Mouse (Mus musculus) limb, embryonic 11.5 days (tissue): Measurements from ENCODE around the gene Zfp239. TPM values are rescaled to one million over a fixed set of nuclear protein-coding genes. Genes with fewer than 3 reads are reported as not detected.

ENCODE experiments used
- ATAC-seq: fragments of 200-750 bp; cut with Nextera tagmentation; 2 replicates; pipeline ENCODE4 v1.8.0; 2017; ENCODE audit warnings: low read depth; ENCODE audit not compliant: insufficient number of reproducible peaks, low FRiP score, low TSS enrichment
- DNase-seq: peaks from one replicate; pipeline ENCODE4 v3.0.0-alpha.2; 2015; ENCODE audit warnings: low spot score
- H3K27ac ChIP-seq: fragments of 300-500 bp; sonication (generic); replicated peaks from 2 replicates; pipeline ENCODE4 v1.5.1; 2014; ENCODE audit warnings: low read depth, mild to moderate bottlenecking, low read length
- H3K27me3 ChIP-seq: fragments of 300-500 bp; sonication (generic); 2 replicates; pipeline ENCODE4 v1.6.1; 2014; ENCODE audit warnings: mild to moderate bottlenecking, low read length, mixed read lengths; ENCODE audit not compliant: control insufficient read depth, insufficient read depth
- H3K36me3 ChIP-seq: fragments of 300-500 bp; sonication (generic); 2 replicates; pipeline ENCODE4 v1.6.1; 2014; ENCODE audit warnings: mild to moderate bottlenecking, low read length, moderate library complexity, mixed read lengths; ENCODE audit not compliant: control insufficient read depth, insufficient read depth
- H3K4me1 ChIP-seq: fragments of 300-500 bp; sonication (generic); 2 replicates; pipeline ENCODE4 v1.6.1; 2014; ENCODE audit warnings: low read length, mixed read lengths; ENCODE audit not compliant: control insufficient read depth, insufficient read depth
- H3K4me2 ChIP-seq: fragments of 300-500 bp; sonication (generic); 2 replicates; pipeline ENCODE4 v1.6.1; 2014; ENCODE audit warnings: low read depth, mild to moderate bottlenecking, moderate library complexity; ENCODE audit not compliant: severe bottlenecking
- H3K4me3 ChIP-seq: fragments of 300-500 bp; sonication (generic); 2 replicates; pipeline ENCODE4 v1.5.1; 2014; ENCODE audit warnings: low read depth, low read length
- H3K9ac ChIP-seq: fragments of 300-500 bp; sonication (generic); 2 replicates; pipeline ENCODE4 v1.6.1; 2014; ENCODE audit warnings: mild to moderate bottlenecking, low read length
- H3K9me3 ChIP-seq: fragments of 300-500 bp; sonication (generic); 2 replicates; pipeline ENCODE4 v1.6.1; 2016; ENCODE audit warnings: low read length; ENCODE audit not compliant: control insufficient read depth
- WGBS: fragments of 180-500 bp; shearing (Covaris S2); extraction: QIAGEN DNeasy Blood & Tissue Kit; methylation state at CpG from one replicate; pipeline ENCODE4 v1.1.7; 2014; 5-methylcytosine and 5-hydroxymethylcytosine counted together
- polyA plus RNA-seq: library from polyadenylated mRNA; unstranded; fragments of >200 nt; fragmentation: Nextera tagmentation; extraction: Ambion mirVana; gene quantifications from 2 replicates; pipeline ENCODE4 v1.2.1, GENCODE M21; 2014

The Zfp239 gene
- polyA plus RNA-seq, 1 experiment from 2014 or later: 16.2 TPM

- no peaks in the 10 kb centered on the region for H3K4me1 ChIP-seq
- H3K4me3 ChIP-seq: no peak overlapping the region
- no peaks in the 10 kb centered on the region for H3K36me3 ChIP-seq
- H3K27ac ChIP-seq: no peak overlapping the region
- H3K4me2 ChIP-seq: no peak overlapping the region
- H3K27me3 ChIP-seq: no peaks in the 10 kb centered on the region
- ATAC-seq (no peak), DNase-seq (no peak)
- 70% methylated on average over 5 of the region's 5 CpGs for WGBS
- no peaks in the 10 kb centered on the region for H3K9me3 ChIP-seq
- no peak overlapping the region for H3K9ac ChIP-seq
Observed at GRCm38 (mm10) chr6:117897800-117898199, 35.9 kb downstream of the Zfp239 start.

DNA sequence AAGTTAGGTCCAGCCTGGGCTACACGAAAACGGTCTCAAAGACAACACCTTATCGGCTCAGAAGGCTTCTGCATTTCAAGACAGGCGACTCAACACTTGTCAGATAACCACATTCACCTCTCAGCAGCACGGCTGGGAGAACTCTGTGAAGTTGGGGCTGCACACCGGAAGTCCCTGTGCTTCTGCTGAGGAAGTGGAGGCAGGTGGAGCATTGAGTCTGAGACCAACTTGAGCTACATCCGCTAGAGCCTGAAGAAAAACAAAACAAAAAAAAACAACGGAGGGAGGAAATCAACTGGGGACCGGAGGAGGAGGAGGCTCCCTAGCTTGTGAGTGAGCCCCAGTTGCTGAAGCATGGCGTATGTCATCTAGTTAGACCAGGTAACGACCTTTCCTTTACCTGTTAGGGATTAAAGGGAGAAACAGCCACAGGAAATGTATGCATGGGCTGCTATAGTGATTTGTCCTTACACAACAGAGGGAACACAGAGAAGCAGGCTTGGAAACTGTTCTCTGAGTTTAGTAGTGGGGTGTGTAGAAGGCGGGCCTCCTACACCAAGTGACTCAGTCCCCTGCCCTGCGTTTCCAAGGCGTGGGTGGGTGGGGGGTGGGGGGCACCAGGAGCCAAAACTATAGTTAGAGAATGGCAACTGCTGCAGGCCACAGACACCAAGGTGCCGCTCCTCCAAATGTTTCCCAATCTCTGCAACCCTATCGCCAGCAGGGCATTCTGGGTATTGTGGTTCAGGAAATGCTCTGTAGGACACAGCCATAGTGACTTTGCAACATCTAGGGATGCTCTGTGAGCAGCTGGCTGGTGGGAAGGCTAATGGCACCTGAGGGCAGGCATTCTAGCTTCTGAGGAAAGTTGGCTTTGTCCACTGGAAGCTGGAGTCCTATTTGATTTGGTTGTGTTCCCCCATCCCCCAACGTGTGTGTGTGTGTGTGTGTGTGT is 38.5 kb downstream of the Zfp239 start, which contains the start of gene Hnrnpf:
Hnrnpf (plus strand) TSS at position 199 of the 955 bp plus-strand sequence.
- ATAC-seq (no peak), DNase-seq (no peak)
- WGBS: 81% methylated on average over 17 of the region's 17 CpGs
- Histone ChIP-seq H3K4me3 (no peak within 1 kb of the TSS), H3K27me3 (no peaks in the 10 kb centered on the region), H3K27ac (no peak within 1 kb of the TSS), H3K9me3 (no peaks in the 10 kb centered on the region), H3K4me2 (no peak within 1 kb of the TSS), H3K9ac (no peak within 1 kb of the TSS), H3K36me3 (no peaks in the 10 kb centered on the region), H3K4me1 (0 out of 2 replicates have a peak, but pooled peaks cover under 1% of the 10 kb centered on the region)

- Histone ChIP-seq H3K27ac (no peak overlapping the region), H3K9ac (no peak overlapping the region), H3K4me2 (no peak overlapping the region), H3K36me3 (no peaks in the 10 kb centered on the region), H3K27me3 (no peaks in the 10 kb centered on the region), H3K4me1 (0 out of 2 replicates have a peak, but pooled peaks cover 2% of the 10 kb centered on the region), H3K9me3 (no peaks in the 10 kb centered on the region), H3K4me3 (no peak overlapping the region)
- ATAC-seq (no peak), DNase-seq (no peak)
- 73% methylated on average over 9 of the region's 9 CpGs for WGBS
Observed at GRCm38 (mm10) chr6:117901510-117902402, 39.9 kb downstream of the Zfp239 start.

- H3K4me1 ChIP-seq: 0 out of 2 replicates have a peak, but pooled peaks cover 2% of the 10 kb centered on the region
- H3K4me3 ChIP-seq: no peak overlapping the region
- no peak overlapping the region for H3K9ac ChIP-seq
- DNase-seq: no peak
- no peaks in the 10 kb centered on the region for H3K9me3 ChIP-seq
- H3K27me3 ChIP-seq: no peaks in the 10 kb centered on the region
- no peak overlapping the region for H3K27ac ChIP-seq
- no peak for ATAC-seq
- no peaks in the 10 kb centered on the region for H3K36me3 ChIP-seq
- WGBS: 89% methylated on average over 4 of the region's 4 CpGs
- no peak overlapping the region for H3K4me2 ChIP-seq
Observed at GRCm38 (mm10) chr6:117902556-117902955, 40.7 kb downstream of the Zfp239 start.

- DNase-seq (no peak), ATAC-seq (no peak)
- no peaks in the 10 kb centered on the region for H3K9me3 ChIP-seq
- H3K4me3 ChIP-seq: no peak overlapping the region
- no peak overlapping the region for H3K27ac ChIP-seq
- no peaks in the 10 kb centered on the region for H3K27me3 ChIP-seq
- no peak overlapping the region for H3K9ac ChIP-seq
- WGBS: 64% methylated on average over 3 of the region's 3 CpGs
- peaks cover 2% of the 10 kb centered on the region; the same call in 1 of the 2 replicates for H3K4me1 ChIP-seq
- H3K4me2 ChIP-seq: no peak overlapping the region
- H3K36me3 ChIP-seq: no peaks in the 10 kb centered on the region
Observed at GRCm38 (mm10) chr6:117903836-117904235, 41.9 kb downstream of the Zfp239 start.

- peak overlapping the region; percentile 100; the same call in 1 of the 2 replicates for H3K4me3 ChIP-seq
- peaks cover 5% of the 10 kb centered on the region for H3K4me1 ChIP-seq
- peak overlapping the region; percentile 49 for H3K9ac ChIP-seq
- no peaks in the 10 kb centered on the region for H3K9me3 ChIP-seq
- H3K27me3 ChIP-seq: no peaks in the 10 kb centered on the region
- H3K4me2 ChIP-seq: peak overlapping the region; percentile 46
- 22% methylated on average over 4 of the region's 4 CpGs for WGBS
- 0 out of 2 replicates have a peak overlapping the region, but pooled peaks have one; percentile 30 for H3K27ac ChIP-seq
- no peaks in the 10 kb centered on the region for H3K36me3 ChIP-seq
- peak; percentile 41 for DNase-seq
- no peak for ATAC-seq
Observed at GRCm38 (mm10) chr6:117905260-117905930, 43.5 kb downstream of the Zfp239 start.

GRCm38 (mm10) chr6:117906015-117906531 is 44.2 kb downstream of the Zfp239 start:
- peak overlapping the region; percentile 52; the same call in 1 of the 2 replicates for H3K27ac ChIP-seq
- H3K4me2 ChIP-seq: peak overlapping the region; percentile 46
- H3K4me3 ChIP-seq: peak overlapping the region; percentile 100
- no peaks in the 10 kb centered on the region for H3K27me3 ChIP-seq
- H3K36me3 ChIP-seq: no peaks in the 10 kb centered on the region
- DNase-seq: no peak
- WGBS: under 1% methylated on average over 25 of the region's 25 CpGs
- H3K4me1 ChIP-seq: peaks cover 5% of the 10 kb centered on the region
- ATAC-seq: 0 out of 2 replicates have a peak, but pooled peaks have one; percentile 5
- H3K9me3 ChIP-seq: no peaks in the 10 kb centered on the region
- H3K9ac ChIP-seq: peak overlapping the region; percentile 72
